Mouse (Mus musculus) hindlimb bud, embryonic 11.5 days (tissue): ENCODE results near the gene Vps9d1.
"Not testable (repeated sequence)": the region's sequence is repeated elsewhere in the genome, so short reads cannot be mapped to it uniquely, and the experiment has no call there.

Experiments
- DNase-seq: peaks from one replicate; pipeline ENCODE4 v3.0.0-alpha.2; 2012; ENCODE audit warnings: low read depth, low spot score; ENCODE audit errors: extremely low spot score

The Vps9d1 gene

DNA sequence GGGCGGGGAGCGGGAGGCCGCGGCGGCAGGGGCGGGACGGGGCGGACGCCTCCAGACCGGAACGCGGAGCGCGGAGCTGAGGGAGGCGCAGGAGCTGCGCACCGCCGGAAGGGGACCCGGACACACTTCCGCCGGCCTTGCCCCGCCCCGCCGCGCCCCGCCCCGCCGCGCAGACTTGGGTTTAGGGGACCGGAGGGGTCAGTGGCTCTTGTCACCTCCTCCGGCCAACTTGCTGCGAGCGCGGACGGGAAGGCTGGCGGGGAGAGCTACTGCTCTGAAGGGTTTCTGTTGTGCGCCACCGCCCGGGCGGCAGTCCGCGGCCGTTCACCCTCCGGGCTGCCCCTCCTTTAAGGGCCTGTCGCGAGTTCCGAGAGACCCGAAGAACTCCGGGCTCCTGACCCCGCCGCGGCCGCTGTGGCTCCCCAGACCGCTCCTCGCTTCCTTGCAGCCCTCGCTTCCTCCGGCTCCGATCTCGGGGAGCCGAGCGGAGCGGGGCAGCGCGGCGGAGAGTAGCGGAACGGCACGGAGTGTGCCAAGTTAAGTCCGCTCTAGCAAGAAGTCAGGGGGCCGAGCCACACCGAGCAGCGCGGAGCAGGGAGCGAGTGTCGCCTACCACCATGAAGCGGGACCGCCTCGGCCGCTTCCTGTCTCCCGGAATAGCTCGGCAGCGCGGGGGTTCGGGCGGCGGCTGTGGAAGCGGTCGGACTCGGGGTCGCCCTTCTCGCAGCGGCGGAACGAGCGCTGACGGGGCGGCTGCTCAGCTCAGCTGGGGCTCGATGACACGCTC is at the start of gene Vps9d1, which contains the start of gene Zfp276:
Gene Vps9d1, minus strand, starts transcription at position 250 of the 787 bp plus-strand sequence.
Gene Zfp276, plus strand, starts transcription at position 97 of the 787 bp plus-strand sequence.
- DNase-seq, result no peak

DNA sequence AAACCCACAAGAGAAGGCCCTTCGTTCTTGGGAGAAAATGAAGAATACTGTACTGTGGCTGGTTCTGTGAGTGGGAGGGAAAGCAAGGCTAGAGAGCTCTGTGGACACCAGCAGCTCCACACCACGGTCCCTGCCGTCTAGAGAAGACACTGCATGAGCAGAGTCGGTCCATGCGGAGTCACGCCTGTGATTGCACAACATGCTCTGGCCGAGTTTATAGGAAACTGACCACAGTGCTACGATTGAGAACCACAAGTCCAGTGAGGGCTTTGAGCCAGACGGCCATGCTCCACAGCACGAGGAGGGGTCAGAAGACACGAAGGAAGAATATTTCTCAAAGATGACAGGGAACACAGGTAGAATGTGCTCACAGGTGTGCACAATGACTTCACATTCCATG is 44.2 kb upstream of the Vps9d1 start:
- DNase-seq, result no peak

DNA sequence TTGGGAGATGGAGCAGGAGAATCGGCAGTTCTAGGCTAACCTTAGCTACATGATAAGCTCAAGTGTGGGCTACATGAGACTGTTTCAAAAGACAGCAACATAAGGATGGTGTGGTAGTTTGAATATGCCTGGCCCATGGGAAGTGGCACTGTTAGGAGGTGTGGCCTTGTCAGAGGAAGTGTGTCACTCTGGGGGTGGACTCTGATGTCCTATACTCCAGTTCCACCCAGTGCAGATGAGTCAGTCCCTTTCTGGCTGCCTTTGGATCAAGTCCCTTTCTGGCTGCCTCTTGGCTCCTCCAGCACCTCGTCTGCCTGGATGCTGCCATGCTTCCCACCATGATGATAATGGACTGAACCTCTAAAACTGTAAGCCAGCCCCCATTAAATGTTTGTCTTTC is 38.6 kb upstream of the Vps9d1 start:
- DNase-seq, result no peak

- DNase-seq, result no peak
Observed at GRCm38 (mm10) chr8:123292281-123292680, 38.1 kb upstream of the Vps9d1 start.

- no peak for DNase-seq
Observed at GRCm38 (mm10) chr8:123291716-123292115, 37.6 kb upstream of the Vps9d1 start.

- no peak for DNase-seq
Observed at GRCm38 (mm10) chr8:123290679-123291078, 36.5 kb upstream of the Vps9d1 start.

GRCm38 (mm10) chr8:123290166-123290565 is 36.0 kb upstream of the Vps9d1 start:
- no peak for DNase-seq

GRCm38 (mm10) chr8:123287362-123287761 is 33.2 kb upstream of the Vps9d1 start:
- DNase-seq, result no peak

DNA sequence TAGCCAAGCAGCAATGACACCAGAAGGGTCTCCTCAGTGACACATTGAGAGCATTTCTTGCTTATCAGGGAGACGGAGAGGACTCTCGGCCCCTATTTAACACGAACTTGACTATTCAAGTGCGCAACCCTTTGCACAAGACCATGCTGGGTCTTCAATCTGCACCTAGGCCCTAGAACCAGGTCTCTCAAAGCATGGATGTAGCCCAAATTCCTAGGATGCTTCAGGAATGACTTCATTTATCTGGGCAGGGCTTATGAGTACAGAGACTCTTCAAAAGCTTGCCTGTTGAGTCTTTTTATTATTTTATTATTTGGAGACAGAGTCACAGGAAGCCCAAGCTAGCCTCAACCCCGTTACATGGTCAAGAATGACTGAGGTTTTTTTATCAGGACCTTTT is 30.3 kb upstream of the Vps9d1 start:
- DNase-seq, result no peak

- DNase-seq, result no peak
Observed at GRCm38 (mm10) chr8:123283991-123284390, 29.8 kb upstream of the Vps9d1 start.

DNA sequence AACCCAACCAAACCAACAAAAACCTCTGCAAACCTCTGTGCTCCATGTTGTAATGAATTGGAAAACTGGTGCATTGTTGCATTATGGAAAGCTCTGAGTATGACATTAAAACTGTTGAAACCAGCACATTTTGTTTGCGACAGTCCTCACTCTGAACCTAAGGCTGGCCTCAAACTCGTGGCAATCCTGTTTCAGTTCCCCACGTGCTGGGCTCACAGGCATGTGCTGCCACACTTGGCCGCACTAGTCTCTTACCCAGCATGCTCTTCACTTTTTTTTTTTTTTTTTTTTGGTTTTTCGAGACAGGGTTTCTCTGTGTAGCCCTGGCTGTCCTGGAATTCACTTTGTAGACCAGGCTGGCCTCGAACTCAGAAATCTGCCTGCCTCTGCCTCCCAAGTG is 28.8 kb upstream of the Vps9d1 start:
- not testable (repeated sequence) for DNase-seq

DNA sequence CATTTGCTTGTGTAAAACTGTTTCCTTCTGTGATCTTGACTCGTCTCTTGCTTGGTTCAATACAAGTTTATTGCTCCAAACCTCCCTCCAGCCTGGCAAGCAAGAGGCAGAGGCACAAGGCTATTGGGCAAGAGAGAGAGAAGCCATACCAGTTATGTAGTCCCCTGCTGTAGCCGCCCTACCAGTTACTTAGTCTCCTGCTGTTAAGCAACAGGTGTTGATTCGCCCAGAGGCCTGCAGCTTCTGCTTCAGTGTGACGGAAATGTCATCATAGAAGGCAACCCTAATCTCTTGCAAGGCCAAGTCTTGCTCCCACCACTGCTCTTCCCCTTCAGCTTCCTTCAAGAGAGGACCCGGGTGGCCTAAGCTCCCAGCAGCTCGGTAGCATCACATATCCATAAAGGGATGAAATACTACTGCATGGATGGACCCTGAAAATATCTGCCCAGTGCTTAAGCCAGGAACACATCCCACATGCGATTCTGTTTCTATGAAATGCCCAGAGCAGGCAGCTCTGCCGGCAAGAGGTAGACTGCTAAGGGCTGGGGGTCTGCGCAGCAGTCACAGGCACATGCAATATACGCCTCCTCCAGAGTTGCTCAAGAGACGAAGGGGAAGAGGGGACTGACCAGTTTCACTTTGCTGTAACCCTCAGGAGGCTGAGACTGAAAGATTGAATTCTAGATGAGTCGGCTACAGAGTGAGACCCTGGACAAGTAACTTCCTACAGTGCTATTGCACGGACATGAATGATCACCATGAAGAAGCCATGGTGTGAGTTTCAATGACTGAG is 26.4 kb upstream of the Vps9d1 start:
- no peak for DNase-seq

DNA sequence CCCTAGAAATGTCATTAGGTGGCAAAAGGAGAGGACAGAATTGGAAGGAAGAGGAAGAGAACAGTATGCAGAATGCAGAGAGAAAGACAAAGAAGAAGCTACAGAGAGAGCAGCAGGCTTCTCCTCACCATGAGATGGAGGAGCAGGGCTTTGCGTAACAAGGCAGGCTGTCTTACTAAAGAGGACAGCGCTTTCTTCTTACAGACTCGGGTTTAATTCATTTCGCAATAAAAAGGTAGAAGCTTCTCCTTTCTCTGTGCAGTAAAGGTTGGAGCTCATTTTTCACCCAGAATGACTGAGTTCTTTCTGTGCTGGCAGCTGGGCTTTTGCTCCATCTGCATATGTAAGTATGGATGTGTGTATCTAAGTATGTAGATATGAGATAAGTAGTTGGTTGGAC is 25.7 kb upstream of the Vps9d1 start:
- no peak for DNase-seq

- DNase-seq, result no peak
Observed at GRCm38 (mm10) chr8:123278445-123278844, 24.3 kb upstream of the Vps9d1 start.

GRCm38 (mm10) chr8:123275096-123275495 is 20.9 kb upstream of the Vps9d1 start:
- DNase-seq, result no peak

DNA sequence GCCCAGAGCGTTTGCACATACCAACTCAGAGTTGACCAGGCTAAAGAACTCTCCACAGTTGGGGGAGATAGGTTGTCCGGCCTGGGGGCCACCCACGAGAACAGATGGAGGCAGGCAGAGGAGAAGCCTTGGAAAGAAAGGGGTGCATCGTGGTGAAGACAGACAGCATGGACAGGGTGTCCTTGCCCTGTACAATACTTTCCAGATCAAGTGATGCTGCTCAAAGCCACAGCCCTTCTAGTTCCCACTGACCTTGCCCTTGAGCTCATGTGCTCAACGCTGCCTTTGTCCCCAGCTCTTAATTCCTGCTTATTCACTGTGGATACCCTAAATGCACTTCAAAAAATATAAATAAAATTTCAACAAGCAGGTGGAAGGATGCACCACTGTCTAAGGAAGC is 20.3 kb upstream of the Vps9d1 start:
- no peak for DNase-seq

- DNase-seq, result no peak
Observed at GRCm38 (mm10) chr8:123271901-123272300, 17.8 kb upstream of the Vps9d1 start.

- no peak for DNase-seq
Observed at GRCm38 (mm10) chr8:123271147-123271546, 17.0 kb upstream of the Vps9d1 start.

DNA sequence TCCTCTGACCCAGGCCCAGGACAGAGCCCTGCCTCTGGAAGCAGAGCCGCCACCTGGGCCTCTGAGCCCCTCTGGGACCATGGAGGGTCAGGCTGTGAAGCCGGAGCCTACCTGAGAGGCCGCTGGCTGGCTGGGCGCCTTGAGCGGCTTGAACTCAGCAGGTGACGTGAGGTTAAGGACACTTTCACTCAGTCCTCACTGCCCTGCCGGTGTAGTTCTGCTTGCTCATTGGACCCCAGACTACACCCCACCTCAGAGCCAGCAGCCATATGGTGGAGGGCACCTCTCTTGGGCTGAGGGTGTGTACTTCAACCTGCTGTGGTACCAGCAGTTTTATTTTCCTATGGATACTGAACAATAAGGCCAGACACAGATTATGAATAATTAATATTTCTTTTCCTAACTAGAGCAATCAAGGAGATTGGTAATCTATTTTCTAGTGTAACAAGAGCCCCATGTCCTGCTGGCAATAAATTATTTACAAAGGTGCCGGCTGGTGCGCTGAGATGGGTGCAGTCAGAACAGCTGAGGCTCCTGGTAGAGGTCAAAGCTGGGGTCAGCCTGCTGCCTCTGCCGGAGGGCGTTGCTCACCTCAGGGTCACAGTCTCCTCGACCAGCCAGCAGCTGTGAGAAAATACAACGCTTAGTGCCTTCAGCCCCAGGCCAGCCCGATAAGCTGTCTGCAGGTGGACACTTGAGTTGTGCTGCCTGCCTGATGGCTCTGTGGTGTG is 13.9 kb upstream of the Vps9d1 start:
- DNase-seq, result no peak

GRCm38 (mm10) chr8:123257593-123257992 is 3.4 kb upstream of the Vps9d1 start:
- not testable (repeated sequence) for DNase-seq

DNA sequence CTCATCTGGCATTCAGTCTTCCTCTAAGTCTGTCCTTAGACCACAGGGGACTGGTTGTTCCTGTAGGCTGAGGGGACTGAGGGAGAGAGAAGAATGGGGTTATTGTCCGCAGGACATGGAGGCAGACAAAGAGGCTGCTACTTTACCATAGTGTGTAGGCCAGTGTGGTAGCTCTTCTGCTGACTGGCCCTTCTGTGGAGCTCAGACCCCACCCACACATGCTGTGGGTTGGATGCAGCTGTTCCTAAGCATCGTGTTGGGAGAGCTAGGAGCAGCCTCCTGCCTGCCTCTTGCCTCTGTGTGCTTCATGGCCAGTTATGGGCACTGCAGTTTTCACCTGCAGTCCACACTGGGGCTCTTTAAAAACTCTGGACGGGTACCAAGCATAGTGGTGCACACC is 3.0 kb upstream of the Vps9d1 start:
- DNase-seq, result no peak
